Mouse (Mus musculus) common myeloid progenitor, adult 5-6 weeks (primary cell): ENCODE measurements around the gene Exd2. TPM values are rescaled to one million over a fixed set of nuclear protein-coding genes. Genes with fewer than 3 reads are reported as not detected.
A peak's percentile ranks its signal among the peaks of the same experiment; 100 is the strongest.

Source experiments
- ATAC-seq: replicated peaks from 2 replicates; pipeline ENCODE4 v1.8.0; 2016; ENCODE audit warnings: low read depth, mild to moderate bottlenecking, moderate TSS enrichment, inconsistent platforms; ENCODE audit not compliant: poor library complexity, severe bottlenecking
- total RNA-seq: library from RNA; stranded (forward); fragments of 200-1000, 187-1606 nt; gene quantifications from 2 replicates; pipeline ENCODE4 v1.2.3, GENCODE M21; 2017

The Exd2 gene
- total RNA-seq, 1 experiment from 2014 or later: 11.9 TPM

DNA sequence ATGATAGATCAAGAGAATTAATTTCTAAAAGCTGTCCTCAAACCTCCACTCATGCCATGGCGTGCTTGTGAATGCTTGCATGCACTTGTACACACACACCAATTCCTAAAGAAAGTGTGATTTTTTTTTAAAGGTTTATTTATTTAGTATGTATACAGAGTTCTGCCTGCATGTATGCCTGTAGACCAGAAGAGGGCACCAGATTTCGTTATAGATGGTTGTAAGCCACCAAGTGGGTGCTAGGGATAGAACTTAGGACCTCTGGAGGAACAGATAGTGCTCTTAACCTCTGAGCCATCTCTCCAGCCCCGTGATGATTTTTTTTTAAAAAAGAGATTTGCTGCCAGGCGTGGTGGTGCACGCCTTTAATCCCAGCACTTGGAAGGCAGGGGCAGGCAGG, 30.4 kb downstream of the Exd2 start:
- no peak for ATAC-seq

DNA sequence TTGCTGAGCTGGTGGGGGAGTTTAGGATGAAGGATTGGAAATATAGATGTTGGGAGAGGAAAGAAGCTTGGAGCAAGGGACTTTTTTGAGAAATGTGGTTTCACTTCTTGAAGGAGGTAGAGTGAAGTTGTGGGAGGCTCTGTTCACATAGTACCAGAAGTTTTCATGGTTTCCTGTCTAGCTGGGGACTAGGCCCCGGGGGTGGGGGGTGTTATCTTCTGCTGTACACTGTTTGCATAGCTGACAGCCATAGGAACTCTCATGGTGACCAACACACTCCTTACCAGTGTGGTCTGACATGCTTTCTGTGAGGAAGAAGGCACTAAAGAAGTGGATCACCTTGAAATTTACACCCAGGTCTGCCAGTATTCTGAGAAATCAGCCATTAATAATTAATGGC, 32.8 kb downstream of the Exd2 start:
- no peak for ATAC-seq

- ATAC-seq: no peak
Observed at GRCm38 (mm10) chr12:80498356-80498755, 35.5 kb downstream of the Exd2 start.

DNA sequence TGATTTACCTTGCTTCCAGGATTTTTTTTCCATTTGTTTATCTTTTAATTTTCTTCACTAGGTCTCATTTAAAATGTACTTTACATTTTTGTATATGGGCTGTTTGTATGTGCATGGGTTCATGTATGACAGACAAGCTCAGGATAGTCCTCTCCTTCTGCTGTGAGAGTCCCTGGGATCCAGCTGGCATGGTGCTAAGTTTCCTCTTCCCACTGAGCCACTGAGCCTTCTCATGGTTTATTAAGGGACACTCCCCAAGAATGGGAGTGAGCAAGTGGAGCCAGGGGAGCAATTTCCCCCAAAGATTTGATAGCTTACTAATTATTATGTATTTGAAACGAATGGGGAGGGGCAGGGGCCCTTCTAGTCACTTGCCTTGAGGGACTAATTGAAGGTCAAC, 37.6 kb downstream of the Exd2 start:
- no peak for ATAC-seq

GRCm38 (mm10) chr12:80504718-80505117, 41.8 kb downstream of the Exd2 start:
- no peak for ATAC-seq

- ATAC-seq: no peak
Observed at GRCm38 (mm10) chr12:80507041-80507745, 44.3 kb downstream of the Exd2 start.

GRCm38 (mm10) chr12:80517977-80518376, 55.1 kb downstream of the Exd2 start, which contains the start of gene Galnt16:
Gene Galnt16, plus strand, starts transcription at chr12:80518277.
- ATAC-seq: no peak

DNA sequence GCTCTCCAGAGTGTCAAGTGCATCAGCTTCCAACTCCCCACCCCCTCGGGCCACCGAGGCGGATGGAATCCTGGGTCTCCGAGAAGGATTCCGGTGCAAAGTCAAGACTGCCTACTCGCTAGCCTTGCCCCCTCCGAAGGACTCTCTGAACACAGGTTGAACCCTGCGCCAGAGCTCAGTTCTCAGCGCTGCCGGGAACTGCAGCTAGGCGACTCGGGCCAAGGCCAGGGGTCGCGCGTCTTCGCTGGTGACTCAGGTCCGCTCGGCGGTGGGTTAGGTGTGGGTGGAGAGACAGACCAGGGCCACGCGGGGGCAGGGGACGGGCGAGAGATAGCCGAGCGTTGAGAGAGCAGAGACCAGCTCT, 55.5 kb downstream of the Exd2 start:
- ATAC-seq: 0 out of 2 replicates have a peak, but pooled peaks have one; percentile 18

GRCm38 (mm10) chr12:80518757-80519620, 56.1 kb downstream of the Exd2 start:
- 0 out of 2 replicates have a peak, but pooled peaks have one; percentile 36 for ATAC-seq

GRCm38 (mm10) chr12:80519621-80520332, 56.9 kb downstream of the Exd2 start:
- no peak for ATAC-seq

- no peak for ATAC-seq
Observed at GRCm38 (mm10) chr12:80522006-80522405, 59.1 kb downstream of the Exd2 start.

DNA sequence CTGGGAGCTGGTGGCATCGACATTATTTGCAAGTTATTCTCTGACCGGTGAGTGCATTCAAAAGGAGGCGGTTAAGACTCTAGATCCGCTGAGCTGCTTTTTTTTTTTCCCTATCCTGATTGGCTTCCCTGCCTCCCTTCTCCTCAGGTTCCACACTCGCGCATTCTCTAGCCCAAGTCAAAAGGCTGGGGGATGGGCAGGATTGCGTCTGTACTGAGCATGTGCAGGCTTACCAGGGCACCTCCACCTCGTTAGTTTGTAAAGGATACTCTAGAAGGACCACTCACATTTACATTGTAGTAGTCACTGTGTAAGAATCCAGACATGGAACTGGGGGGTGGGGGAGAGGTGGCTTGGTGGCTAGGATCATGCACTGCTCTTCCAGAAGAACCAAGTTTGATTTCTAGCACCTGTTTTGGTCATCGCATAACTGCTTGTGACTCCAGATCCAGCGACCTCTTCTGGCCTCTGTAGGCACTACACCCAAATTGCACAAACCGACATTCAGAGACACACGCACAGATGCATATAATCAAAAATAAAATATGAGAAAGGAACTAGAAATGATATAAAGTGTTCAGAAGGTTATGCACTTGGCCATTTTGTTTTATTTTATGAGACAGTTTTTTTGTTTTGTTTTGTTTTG, 61.5 kb downstream of the Exd2 start:
- ATAC-seq: no peak

- no peak for ATAC-seq
Observed at GRCm38 (mm10) chr12:80525513-80525912, 62.6 kb downstream of the Exd2 start.

DNA sequence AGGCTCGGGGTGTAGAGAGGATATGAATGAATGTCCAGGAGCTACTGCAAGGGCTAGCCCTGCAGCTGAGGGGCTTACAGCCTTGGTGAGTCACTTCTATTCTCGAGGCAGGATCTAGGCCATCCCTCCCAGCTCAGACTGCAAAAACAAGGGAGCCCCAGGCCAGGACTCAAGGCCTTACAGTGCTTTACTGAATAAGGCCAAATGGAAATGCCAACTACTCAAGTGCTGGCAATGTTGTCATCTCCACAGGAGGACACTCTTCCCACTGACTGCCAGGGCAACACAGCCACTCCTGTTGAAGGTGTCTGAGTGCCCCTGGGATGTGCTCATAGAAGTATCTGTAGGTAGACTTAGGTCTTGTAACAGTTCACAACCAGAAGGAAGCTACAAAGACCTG, 63.6 kb downstream of the Exd2 start:
- no peak for ATAC-seq

- ATAC-seq: no peak
Observed at GRCm38 (mm10) chr12:80527727-80528389, 65.0 kb downstream of the Exd2 start.

DNA sequence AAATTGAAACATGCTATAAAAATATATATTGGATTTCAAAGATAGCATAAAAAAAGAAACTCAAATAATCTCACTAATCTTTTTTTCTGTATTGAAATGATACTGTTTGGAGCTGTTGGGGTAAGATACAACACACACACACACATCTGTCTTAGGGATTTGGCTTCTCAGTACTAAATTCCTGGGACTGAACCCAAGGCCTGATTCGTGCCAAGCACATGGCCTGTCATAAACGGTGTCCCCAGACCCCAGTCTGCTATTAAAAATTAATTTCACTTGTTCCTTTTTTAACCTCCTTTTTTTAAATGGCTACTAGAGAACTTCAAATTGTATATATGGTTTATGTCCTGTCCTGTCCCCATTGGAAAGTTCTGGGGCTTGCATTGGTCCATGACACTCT, 67.2 kb downstream of the Exd2 start:
- ATAC-seq: no peak

DNA sequence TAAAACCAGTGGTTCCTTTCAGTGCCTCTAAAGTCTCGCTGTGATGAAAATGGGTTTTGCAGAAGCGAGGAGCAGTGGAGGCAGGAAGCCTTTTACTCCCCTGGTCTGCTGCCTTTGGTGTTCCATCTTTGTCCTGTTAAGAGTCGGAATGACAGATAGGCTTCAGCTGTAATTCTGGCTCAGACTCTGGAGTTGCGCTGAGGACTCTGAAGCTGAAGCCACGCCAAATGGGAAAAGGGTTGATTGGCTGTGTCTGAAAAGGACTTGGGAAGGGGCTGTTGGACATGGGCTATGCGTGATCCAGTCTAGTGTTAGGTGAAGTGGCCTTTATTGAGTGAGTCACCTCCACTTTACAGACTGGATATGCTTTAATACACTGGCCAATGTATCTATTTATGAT, 67.7 kb downstream of the Exd2 start:
- no peak for ATAC-seq

- no peak for ATAC-seq
Observed at GRCm38 (mm10) chr12:80531585-80531984, 68.7 kb downstream of the Exd2 start.

DNA sequence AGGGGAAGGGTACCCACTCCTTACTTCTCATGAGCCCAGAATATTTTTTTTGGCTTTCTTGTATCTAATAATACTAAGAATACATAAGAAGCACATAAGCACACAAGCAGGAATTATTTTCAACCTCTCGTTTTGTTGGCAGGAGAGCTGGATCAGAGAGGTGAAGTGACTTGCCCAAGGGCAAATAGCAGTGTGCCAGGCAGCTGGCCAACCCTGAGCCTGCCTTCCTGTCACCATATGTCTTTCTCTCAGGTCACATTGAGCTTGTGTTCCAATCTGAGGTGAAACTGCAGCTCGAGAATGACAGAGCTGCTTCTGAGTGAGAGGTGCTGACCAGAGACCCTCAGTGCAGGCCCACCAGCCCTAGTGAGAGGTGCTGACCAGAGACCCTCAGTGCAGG, 71.0 kb downstream of the Exd2 start:
- ATAC-seq: no peak

DNA sequence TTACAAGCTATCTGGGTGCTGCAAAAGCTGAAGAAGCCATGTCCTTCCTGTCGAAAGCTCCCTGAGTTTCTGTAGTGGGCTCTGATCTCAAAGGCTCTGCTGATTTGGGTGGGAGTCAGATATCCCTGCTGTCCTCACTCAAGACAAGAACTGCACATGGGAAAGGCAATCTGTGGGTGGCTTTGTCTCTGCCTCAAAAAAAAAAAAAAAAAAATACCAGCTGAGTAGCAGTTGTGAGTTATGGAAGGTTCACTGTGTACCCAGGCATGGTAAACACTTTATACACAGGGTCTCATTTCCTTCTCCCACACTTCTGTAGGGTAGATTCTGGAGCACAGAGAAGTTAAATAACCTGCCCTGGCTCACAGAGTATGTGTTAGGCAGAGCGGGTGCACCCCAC, 74.4 kb downstream of the Exd2 start:
- no peak for ATAC-seq
